Mouse (Mus musculus) kidney, postnatal 25 days (tissue): ENCODE measurements around the gene Gng13.
"Not testable (repeated sequence)": the region's sequence is repeated elsewhere in the genome, so short reads cannot be mapped to it uniquely, and the experiment has no call there.

ENCODE experiments used
- DNase-seq, 2 experiments: peaks; one replicate each; pipeline ENCODE4 v3.0.0; 2021; ENCODE audit warnings: mixed read lengths in 2 of 2

Gene Gng13

DNA sequence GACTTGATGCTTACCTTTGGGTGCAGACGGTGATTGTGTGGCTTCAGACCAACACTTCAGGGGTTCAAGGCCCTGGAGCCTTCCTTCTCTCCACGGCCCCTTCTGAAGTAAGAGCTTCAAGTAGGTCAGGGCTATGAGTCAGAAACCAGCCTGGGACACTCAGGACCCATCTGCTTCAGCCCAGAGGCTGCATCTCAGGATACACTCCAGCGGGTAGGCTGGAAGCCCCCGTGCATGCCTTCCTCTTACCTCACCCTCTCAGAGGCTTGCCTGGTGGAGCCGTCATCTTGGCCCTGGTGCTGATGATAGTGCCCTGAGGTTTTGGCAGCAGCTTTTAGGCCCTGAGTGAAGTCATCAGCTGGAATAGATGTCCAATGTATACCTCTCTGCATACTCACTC lies 18.3 kb downstream of the Gng13 start:
- DNase-seq, result no peak

DNA sequence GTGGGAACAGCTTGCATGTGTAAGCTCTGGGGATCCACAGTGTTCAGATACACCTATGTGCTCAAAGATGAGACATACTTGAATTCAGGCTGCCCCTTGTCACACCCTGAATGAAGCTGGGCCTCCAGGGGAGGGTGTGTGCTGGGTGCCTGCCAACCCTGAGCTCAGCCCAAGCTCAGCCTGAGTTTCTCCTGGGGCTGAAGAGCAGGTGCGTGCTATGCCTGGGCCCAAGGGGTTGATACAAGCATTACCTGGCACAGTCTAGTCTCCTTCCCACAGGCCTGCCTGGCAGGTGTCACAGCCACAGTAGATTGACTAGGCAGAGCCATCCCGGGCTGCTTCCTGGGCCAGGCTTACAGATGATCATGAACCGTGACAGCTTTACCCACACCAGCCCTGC lies 18.8 kb downstream of the Gng13 start, which contains the start of gene Mslnl:
Gene Mslnl (plus strand): TSS at position 298 of the 400 bp plus-strand sequence.
- no peak for DNase-seq

DNA sequence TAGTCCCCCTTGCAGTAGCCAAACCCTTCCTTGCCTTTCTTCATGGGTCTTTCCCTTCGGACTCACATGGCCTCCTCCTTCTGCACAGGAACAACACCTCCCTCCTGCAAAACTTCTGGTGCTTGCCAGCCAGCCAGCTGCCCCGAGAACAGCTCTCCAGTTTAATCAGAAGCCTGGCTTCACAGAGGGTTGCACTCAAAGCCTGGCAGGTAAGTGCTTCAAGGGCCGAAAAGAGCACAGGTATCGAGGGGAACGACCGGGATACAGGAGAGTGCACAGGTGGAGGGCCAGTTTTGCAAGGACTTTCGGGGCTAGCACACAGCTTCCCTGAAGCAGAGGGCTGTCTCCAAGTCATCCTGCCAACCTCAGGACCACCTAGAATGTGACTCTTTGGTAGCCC lies 21.9 kb downstream of the Gng13 start:
- no peak for DNase-seq

DNA sequence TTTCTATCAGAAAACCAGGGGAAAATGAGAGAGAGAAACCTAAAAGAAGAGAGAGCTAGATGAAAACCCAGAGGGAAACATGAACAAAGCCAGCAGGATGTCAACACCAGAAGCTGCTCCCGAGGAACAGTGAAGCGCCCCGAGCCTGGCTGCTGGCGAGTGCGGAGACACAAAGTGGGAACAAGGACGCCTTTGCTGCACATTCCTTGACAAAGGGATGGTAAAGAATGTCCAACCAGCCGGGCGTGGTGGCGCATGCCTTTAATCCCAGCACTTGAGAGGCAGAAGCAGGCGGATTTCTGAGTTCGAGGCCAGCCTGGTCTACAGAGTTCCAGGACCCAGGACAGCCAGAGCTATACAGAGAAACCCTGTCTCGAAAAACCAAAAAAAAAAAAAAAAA lies 24.5 kb downstream of the Gng13 start:
- DNase-seq, result not testable (repeated sequence)

DNA sequence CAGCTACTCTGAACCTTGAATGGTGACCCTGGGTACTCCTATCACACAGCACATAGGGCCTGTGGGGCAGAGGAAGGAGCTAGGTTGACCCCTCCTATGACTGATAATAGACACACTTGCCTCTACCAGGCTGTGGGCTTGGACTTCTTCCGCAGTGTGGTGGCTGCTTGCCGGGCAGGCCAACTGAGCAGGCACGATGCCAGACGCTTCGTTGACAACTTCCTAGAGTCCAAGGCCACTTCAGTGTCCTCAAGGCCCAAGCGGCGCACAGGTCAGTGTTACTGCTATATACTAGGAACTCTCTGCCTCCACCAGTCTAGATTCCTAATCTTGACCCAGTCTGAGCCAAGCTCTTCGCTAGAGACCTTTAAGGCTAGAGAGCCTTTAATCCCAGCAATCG lies 26.9 kb downstream of the Gng13 start:
- no peak for DNase-seq

DNA sequence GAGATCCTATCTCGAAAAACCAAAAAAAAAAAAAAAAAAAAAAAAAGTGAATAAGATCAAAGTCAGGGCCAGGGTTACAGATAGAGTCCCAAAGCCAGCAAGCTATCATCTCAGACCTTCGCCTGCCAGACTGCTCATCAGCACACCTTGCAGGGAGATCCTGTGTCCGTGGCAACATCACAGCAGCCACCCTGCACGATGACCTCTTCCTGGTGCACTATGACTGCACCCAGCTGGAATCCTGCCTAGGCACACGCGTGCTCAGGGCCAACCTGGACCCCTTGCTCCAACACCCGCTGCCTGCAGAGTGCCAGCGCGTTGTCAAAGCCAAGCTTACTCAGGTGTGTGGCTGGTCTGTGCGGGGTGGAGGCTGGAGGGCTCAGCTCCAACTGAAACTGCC lies 27.3 kb downstream of the Gng13 start:
- no peak for DNase-seq

DNA sequence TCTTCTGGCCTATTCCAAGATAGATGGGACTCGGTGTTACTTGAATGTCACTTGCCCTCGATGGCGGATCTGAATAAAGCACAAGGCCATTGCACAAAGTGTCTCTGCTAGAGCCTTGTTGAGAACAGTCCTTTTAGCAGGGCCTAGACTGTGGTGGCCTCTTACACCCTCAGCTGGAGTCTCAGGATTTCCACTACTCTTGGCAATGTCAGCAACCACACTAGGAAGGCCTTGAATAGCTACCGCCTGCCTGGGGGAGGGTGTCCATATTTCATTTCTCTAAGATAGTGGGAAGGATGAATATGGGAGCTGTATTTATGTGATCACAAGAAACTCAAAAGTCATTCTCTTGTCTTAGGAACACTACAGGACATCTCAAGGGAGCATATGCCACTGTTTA lies 31.3 kb downstream of the Gng13 start:
- no peak for DNase-seq

DNA sequence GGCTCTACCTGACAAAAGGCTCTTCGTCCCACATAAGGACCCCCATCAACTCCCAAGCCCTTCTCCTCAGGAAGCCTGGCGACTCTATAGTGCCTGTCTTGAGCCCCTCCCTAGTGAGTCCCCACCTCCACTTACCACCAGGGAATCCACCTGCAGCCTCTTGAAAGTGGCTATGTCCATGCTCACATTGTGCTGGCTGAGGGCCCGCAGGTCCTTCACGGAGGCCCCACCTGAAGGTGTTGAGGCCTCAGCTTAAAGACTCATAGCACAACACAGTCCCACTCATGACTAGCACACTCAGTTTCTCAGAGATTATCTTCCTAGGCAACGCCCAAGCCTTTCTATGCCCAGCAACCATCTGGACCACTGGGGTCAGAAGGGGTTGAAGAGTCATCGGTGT lies 32.3 kb downstream of the Gng13 start:
- DNase-seq, result no peak

DNA sequence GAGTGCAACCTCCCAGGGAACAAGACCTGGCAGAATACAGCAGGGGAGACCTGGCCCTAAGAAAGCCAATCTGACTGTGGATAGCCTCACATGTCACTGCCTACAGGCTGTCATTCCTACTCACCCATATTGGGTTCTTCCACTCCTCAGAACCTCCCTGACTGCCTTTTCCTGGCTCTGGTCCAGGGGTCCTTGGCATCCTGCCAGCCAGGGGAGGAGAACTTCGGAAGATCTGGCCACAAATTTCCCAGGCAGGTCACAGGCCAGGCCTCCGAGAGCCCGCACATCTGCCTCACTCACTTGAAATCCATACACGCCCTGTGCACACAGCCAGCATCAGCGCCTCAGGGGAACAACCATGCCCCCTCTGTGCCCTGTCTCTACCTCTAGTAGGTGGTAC lies 34.5 kb downstream of the Gng13 start:
- DNase-seq, result peak; percentile 61 to 64

DNA sequence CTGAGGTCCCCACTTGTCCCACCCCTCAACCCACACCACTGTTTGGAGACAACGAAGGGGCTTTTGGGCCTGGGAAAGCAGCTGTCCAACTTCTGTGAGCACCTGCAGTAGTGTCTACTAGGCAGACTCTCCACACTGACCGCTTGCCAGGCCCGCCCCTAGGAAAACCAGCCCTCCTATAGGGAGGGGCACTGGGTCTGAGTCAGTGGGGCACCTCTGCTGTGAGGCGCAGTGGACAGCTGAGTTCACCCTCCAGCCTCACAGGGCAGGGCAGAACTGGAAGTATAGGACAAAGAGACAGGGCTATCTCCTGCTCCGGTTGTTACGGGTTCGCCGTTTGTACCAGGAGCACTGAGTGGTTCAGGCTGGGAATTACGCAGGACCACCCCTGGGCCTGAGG lies 37.3 kb downstream of the Gng13 start, which contains the start of gene Msln:
Gene Msln (minus strand): TSS at position 138 of the 400 bp plus-strand sequence.
- no peak for DNase-seq

DNA sequence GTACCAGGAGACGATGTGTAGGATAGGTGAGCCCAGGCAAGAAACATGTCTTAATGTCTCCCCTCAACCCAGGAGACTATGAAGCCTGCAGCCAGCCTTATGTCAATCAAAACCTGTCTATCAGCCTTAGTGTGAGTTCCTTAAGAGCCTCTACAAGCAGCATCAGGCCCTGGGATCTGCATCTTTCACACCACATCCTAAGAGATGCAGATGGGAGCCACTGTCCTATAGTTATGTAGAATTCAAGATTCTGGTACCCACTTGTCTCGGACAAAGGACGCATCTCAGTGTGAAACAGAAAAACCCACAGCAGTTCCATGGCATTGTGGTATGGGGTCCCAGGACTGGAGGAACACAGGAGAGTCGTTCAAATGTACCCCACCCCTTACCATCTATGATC lies 38.1 kb downstream of the Gng13 start:
- no peak for DNase-seq

DNA sequence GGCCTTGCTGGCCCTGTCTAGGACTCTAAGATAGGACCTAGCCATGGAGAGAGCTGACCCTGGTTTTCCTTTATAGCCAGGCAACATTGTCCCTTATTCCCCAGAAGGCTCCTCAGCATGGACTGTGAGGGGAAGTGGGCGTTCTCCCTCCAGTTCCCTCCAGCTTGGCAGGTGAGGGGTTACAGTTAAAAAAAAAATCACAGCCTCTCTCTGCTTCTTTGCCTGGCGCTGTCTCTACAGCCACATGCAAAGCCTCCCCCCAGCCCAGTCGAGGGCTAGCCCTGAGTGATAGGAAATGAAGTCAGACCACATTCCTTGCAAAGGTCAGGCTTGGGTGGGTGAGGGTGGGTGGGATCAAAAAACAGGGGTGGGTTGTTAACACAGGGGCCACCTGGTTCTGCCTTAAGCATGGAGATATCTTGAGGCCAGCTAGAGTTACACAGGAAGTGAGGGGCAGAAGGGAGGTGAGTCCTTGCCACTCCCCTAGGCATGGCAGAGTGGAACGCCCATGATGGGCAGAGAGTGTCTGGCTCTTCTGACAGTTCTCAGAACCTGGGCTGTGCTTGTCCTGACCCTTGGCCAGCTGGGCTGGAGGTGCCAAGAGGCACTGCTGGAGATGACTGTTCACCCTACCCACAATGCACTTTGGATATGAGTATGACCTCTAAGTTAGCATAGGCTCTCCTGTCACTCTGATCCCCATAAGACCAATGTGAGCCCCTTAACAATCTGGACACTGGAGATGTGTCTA lies 38.8 kb downstream of the Gng13 start:
- no peak for DNase-seq

DNA sequence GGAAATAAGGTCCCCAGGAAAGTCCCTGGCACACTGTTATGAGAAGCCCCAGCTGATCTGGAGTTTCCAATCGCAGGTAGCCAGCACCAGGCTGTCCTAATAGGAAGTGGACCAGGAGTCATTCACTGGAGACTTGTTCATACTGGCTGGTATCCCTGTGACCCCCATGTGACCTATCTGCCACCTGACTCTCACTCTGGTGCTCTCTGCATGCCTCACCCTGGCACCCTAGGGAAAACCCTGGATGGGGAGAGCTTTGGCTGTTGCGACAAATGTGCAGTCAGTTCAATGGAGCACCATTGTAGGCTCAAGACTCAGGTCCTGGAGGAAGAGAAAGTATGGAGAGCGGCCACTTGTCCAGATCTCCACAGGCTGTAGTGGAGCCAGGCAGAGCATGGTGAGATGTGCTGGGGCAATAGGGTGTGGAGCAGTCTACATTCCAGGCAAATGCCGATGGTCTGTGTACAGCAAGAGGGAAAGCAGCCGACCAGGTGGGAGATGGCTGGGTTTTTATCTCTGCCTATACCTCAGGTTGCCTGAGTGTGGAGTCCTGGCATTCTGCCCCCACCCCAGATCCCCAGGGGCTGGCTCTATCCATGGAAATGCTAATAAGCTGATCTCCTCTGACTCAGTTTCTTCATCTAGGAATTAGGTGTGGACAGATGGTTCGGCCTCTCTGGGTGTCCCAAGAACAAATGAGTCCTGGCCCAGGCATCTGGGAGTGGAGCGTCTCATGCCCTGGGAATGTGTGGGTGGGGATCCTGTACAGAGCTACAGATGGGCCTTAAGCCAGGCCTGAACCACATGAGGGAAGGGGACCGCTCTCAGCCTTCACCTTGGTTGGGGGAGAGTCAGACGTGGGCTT lies 39.6 kb downstream of the Gng13 start:
- DNase-seq, result no peak

DNA sequence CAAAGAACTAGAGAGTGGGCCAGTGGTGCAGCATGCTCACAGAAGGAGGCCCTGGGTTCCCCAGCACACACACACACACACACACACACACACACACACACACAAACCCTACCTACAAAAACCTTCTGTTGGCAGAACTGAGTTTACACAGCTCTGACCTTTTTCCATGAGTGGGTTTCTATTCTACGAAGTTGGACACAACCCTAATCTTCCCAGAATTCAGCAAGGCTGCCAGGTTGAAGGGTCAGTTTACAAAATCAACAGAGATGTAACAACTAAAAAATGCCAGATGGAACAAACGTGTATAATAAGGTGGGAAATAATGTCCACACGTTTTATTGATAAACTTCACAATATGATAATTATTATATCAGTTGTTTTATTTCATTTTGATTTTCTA lies 40.7 kb downstream of the Gng13 start:
- no peak for DNase-seq

DNA sequence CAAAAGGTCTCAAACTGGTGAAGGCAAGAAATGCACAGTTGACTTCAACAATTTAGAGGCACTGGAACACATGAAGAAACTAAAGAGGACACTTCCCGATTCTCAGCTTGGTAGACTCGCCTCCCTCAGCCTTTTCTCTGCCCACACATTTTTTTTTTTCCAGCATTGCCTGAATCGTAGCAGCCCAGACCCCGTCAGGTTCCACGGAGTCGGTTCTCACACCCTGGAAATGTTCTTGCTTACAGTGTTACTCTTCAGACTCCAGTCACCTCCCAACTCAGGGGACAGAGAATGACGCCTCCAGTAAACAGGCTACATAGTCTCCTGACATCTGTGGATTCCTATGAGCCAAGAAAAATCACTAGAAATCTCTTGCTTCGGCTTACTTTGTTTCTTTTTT lies 43.2 kb downstream of the Gng13 start:
- DNase-seq, result no peak

DNA sequence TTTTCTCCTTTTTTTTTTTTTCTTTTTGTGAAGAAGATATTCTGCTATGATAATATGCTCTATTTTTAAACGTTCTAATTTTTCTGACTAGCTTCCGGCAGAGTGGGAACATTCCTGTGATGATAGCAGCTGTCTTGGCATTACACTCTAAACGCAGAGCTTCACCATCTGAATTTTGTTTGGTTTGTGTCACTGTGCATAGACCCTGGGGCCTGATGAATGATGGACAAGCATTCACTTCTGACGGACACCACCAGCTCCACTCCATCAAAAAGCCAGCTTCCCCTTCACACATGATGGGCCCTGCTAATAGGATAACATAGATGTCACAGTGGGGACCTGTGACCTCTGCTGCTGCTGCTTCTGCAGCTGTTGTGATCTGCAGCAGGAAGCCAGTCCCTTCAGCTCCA lies 44.6 kb downstream of the Gng13 start:
- DNase-seq, result no peak

DNA sequence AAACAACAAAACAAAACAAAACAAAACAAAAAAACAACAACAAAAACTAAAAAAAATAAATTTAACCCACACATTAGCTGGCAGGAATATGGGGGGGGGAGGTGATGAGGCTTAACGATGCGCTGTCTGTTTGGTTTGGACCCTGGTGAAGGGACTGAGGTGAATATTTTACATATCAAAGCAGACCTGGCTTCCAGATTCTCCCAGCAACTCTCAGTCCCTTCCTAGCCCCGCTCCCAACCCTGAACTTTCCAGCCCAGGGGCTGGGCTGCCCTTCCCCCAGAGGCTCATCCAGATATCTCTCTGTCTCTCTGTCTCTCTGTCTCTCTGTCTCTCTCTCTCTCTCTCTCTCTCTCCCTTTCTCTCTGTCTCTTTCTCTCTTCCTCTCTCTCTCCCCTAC lies 45.6 kb downstream of the Gng13 start:
- no peak for DNase-seq

DNA sequence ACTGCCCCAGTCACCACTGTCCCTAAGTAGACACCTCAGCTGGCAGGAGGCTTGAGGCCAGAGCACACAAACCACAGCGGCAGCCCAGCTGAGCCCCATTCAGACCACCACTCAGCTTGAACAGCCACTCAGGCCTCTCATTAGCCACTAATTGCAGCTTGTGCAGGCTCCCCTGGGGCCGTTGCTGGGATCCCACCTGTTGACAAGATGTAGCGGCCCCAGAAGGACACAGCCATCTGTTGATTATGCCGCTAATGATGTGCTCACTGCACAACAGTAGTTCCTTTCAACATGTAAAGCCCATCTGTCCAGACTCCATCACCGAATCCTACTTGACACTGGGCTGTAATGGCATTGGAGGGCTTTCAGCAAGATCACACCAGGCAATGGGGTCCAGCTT lies 48.9 kb downstream of the Gng13 start:
- no peak for DNase-seq
